Mouse (Mus musculus) hindbrain, embryonic 14.5 days (tissue): ENCODE measurements around the gene Vrk3. TPM values are rescaled to one million over a fixed set of nuclear protein-coding genes. Genes with fewer than 3 reads are reported as not detected.

Experiments used
- ATAC-seq: fragments of 200-750 bp; cut with Nextera tagmentation; 2 replicates; pipeline ENCODE4 v1.8.0; 2017; ENCODE audit warnings: moderate number of reproducible peaks, mild to moderate bottlenecking, moderate TSS enrichment, moderate library complexity; ENCODE audit not compliant: low FRiP score
- DNase-seq: peaks from one replicate; pipeline ENCODE4 v3.0.0-alpha.2; 2015; ENCODE audit warnings: low spot score
- H3K27ac ChIP-seq: fragments of 300-500 bp; sonication (generic); 2 replicates; pipeline ENCODE4 v1.5.1; 2014; ENCODE audit warnings: mild to moderate bottlenecking, moderate library complexity
- H3K27me3 ChIP-seq: fragments of 300-500 bp; sonication (generic); 2 replicates; pipeline ENCODE4 v1.6.1; 2014; ENCODE audit warnings: mild to moderate bottlenecking, low read length, mixed read lengths; ENCODE audit not compliant: control insufficient read depth, insufficient read depth
- H3K36me3 ChIP-seq: fragments of 300-500 bp; sonication (generic); replicated peaks from 2 replicates; pipeline ENCODE4 v1.6.1; 2014; ENCODE audit not compliant: control insufficient read depth, insufficient read depth
- H3K4me1 ChIP-seq: fragments of 300-500 bp; sonication (generic); replicated peaks from 2 replicates; pipeline ENCODE4 v1.6.1; 2014; ENCODE audit warnings: antibody characterized with exemption, low read length, mixed read lengths; ENCODE audit not compliant: control insufficient read depth, insufficient read depth
- H3K4me2 ChIP-seq: fragments of 300-500 bp; sonication (generic); replicated peaks from 2 replicates; pipeline ENCODE4 v1.6.1; 2014; ENCODE audit warnings: mild to moderate bottlenecking, moderate library complexity
- H3K4me3 ChIP-seq: fragments of 300-500 bp; sonication (generic); replicated peaks from 2 replicates; pipeline ENCODE4 v1.5.1; 2014; ENCODE audit warnings: mild to moderate bottlenecking, low read length
- H3K9ac ChIP-seq: fragments of 300-500 bp; sonication (generic); 2 replicates; pipeline ENCODE4 v1.6.1; 2014
- H3K9me3 ChIP-seq: fragments of 300-500 bp; sonication (generic); 2 replicates; pipeline ENCODE4 v1.6.1; 2016; ENCODE audit warnings: low read length; ENCODE audit not compliant: control insufficient read depth
- WGBS: fragments of 180-500 bp; shearing (Covaris S2); extraction: QIAGEN DNeasy Blood & Tissue Kit; methylation state at CpG from one replicate; pipeline ENCODE4 v1.1.7; 2014; 5-methylcytosine and 5-hydroxymethylcytosine counted together
- polyA plus RNA-seq: library from polyadenylated mRNA; unstranded; fragments of >200 nt; fragmentation: Nextera tagmentation; extraction: Ambion mirVana; gene quantifications from 2 replicates; pipeline ENCODE4 v1.2.1, GENCODE M21; 2014

Vrk3 gene
- polyA plus RNA-seq, 1 experiment from 2014 or later: 24.5 TPM

DNA sequence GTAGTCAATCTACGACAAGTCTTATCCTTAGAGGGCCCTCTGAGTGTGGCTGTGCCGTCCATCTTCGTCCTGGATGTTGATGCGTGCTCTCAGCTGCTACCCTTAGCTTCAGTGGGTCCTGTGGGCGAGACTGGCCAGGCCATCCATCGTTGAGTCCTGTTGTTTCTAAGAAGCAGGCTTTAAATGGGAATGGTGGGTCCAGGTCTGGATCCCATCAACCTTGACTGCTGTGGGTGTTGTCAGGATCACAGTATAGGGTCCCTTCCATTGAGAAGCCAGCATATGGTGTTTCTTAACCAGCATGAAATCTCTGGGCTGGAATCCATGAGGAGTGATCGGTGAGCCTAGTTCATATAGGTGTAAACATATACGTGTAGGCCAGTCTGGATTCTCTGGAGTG is 31.9 kb downstream of the Vrk3 start:
- Histone ChIP-seq H3K27ac (no peak overlapping the region), H3K4me1 (no peaks in the 10 kb centered on the region), H3K36me3 (peaks cover 9% of the 10 kb centered on the region; the same call in 1 of the 2 replicates), H3K4me2 (no peak overlapping the region), H3K27me3 (no peaks in the 10 kb centered on the region), H3K9me3 (no peaks in the 10 kb centered on the region), H3K4me3 (no peak overlapping the region), H3K9ac (no peak overlapping the region)
- ATAC-seq: no peak
- DNase-seq: no peak
- WGBS: 91% methylated on average over 8 of the region's 8 CpGs

DNA sequence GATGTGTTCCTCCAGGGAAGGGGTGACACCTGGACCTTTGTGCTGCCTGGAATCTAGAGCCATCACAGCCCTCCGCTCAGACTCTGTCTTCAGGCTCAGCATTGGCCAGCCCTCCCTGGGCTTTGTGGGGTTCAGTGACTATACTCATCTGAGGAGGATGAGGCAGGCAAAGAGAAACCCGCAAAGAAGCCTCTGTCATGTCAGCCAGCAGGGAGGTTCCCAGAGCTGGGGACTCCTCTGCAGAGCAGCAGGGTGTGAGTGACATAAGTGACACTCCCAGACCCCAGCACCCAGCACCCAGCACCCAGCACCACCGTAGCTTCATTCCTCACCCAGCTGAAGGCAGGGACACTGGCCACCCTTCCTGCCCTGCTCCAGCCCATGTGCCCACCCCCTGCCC is 41.3 kb downstream of the Vrk3 start:
- Histone ChIP-seq H3K9me3 (no peaks in the 10 kb centered on the region), H3K4me2 (no peak overlapping the region), H3K9ac (no peak overlapping the region), H3K27ac (no peak overlapping the region), H3K27me3 (no peaks in the 10 kb centered on the region), H3K4me1 (no peaks in the 10 kb centered on the region), H3K4me3 (no peak overlapping the region), H3K36me3 (no peaks in the 10 kb centered on the region)
- no peak for DNase-seq
- no peak for ATAC-seq
- WGBS: 77% methylated on average over 3 of the region's 3 CpGs

GRCm38 (mm10) chr7:44790066-44790465 is 41.9 kb downstream of the Vrk3 start:
- ATAC-seq (no peak), DNase-seq (no peak)
- H3K4me2 ChIP-seq: no peak overlapping the region
- no peak overlapping the region for H3K9ac ChIP-seq
- no peak overlapping the region for H3K4me3 ChIP-seq
- H3K4me1 ChIP-seq: no peaks in the 10 kb centered on the region
- H3K36me3 ChIP-seq: no peaks in the 10 kb centered on the region
- no peak overlapping the region for H3K27ac ChIP-seq
- H3K27me3 ChIP-seq: no peaks in the 10 kb centered on the region
- no peaks in the 10 kb centered on the region for H3K9me3 ChIP-seq
- WGBS: 59% methylated on average over 4 of the region's 4 CpGs

DNA sequence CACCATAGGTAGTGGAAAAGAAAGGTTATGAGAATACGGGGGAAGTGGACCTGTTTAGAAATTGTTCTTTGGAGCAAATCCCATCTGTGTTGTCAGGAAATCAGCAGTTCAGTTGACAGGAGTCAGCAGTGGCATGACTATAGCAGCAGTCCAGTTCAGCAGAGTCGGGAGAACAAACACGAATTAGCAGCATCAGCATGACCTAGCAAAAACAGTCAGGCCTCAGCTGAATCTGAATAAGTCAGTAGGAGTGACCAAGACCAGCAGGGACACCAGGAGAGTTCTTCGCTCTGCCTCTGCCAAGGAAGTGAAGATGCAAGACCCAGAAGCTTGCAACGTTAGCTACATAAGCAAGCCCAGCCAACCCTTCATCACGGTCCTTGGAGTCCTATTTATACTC is 44.6 kb downstream of the Vrk3 start:
- WGBS: 81% methylated on average over 6 of the region's 6 CpGs
- no peak overlapping the region for H3K9ac ChIP-seq
- no peak overlapping the region for H3K27ac ChIP-seq
- no peak overlapping the region for H3K4me3 ChIP-seq
- H3K4me1 ChIP-seq: no peaks in the 10 kb centered on the region
- no peaks in the 10 kb centered on the region for H3K9me3 ChIP-seq
- H3K27me3 ChIP-seq: no peaks in the 10 kb centered on the region
- no peak for DNase-seq
- no peak for ATAC-seq
- H3K4me2 ChIP-seq: no peak overlapping the region
- no peaks in the 10 kb centered on the region for H3K36me3 ChIP-seq

DNA sequence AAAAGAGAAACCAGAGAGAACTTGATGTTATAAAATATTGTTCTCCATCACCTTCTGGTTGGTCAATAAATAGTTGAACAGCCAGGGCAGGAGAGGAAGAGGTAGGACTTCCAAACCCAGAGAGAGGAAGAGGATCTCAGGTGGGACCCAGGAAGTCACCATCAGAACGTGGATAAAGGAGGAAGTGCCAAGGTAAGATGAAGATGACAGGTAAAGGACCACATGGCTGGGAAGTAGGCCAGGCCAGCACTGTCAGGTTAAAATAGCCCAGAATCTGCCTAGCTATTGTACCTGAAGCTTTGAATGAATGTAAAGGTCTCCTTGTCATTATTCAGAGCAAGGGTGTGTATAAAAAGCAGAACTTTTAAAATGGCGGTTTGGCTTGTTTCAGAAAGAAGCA is 60.7 kb downstream of the Vrk3 start:
- Histone ChIP-seq H3K36me3 (no peaks in the 10 kb centered on the region), H3K9ac (no peak overlapping the region), H3K27ac (no peak overlapping the region), H3K4me2 (no peak overlapping the region), H3K27me3 (no peaks in the 10 kb centered on the region), H3K4me1 (no peaks in the 10 kb centered on the region), H3K9me3 (no peaks in the 10 kb centered on the region), H3K4me3 (no peak overlapping the region)
- 92% methylated on average over 2 of the region's 2 CpGs for WGBS
- ATAC-seq: no peak
- no peak for DNase-seq

DNA sequence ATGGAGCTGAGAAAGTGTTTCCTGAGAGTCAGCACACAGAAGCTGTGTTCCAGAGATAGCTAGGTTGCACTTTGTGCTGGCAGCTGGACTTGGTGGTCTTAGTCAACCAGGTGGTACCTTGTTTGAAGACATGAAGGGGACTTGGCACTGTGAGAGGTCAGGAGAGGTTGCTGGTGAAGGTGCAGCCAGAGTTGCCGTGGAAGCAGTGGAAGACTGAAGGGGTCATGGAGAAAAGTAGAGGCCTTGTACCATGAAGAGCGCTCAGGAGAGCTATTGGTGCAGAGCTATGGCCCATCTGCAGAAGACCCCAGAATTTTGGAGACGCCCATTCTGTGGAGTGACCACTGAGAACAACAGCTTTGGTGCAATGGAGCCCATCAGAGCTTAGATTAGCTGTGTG is 61.3 kb downstream of the Vrk3 start:
- Histone ChIP-seq H3K36me3 (no peaks in the 10 kb centered on the region), H3K4me2 (no peak overlapping the region), H3K9ac (no peak overlapping the region), H3K4me3 (no peak overlapping the region), H3K27ac (no peak overlapping the region), H3K9me3 (no peaks in the 10 kb centered on the region), H3K27me3 (no peaks in the 10 kb centered on the region), H3K4me1 (no peaks in the 10 kb centered on the region)
- no peak for DNase-seq
- ATAC-seq: no peak
- 91% methylated on average over 3 of the region's 3 CpGs for WGBS

- Histone ChIP-seq H3K36me3 (no peaks in the 10 kb centered on the region), H3K4me3 (no peak overlapping the region), H3K27ac (no peak overlapping the region), H3K4me2 (no peak overlapping the region), H3K27me3 (no peaks in the 10 kb centered on the region), H3K9ac (no peak overlapping the region), H3K9me3 (no peaks in the 10 kb centered on the region), H3K4me1 (peaks cover 6% of the 10 kb centered on the region)
- ATAC-seq (no peak), DNase-seq (no peak)
- 90% methylated on average over 4 of the region's 4 CpGs for WGBS
Observed at GRCm38 (mm10) chr7:44810365-44810764, 62.2 kb downstream of the Vrk3 start.

DNA sequence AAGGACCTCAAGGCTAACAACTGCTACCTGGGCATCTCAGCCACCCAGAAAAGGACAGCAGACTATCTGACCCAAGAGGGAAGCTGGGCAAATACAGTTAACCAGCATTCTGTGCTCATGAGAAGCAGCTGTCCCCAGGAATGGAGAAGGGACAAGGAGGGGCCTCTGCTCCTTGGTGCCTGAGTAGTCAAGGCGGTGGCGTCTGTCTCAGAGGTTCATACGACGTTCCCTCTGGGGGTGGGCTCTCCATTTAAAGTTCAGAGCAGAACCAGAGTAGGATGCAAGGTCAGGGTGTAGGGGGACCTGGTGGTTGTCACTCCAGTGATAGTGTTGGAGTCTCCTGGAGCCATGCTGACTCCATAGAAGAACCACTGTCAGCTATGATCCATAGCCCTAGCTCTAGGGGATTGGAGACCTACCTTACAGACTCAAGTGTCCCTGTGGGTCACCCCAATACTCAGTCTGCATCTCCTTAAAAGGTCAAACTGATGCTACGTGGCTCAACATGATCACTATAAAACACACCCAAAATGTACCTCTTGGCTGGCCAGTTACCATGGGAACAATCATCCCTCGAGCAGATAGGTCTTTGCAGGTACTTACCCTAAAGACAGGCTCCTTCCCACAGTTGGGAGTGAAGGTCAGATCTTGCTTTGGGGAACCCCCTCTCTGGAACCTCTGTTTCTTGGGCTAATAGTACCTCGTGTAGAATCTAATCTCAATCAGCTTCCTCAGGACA is 62.8 kb downstream of the Vrk3 start:
- Histone ChIP-seq H3K36me3 (no peaks in the 10 kb centered on the region), H3K4me2 (no peak overlapping the region), H3K9me3 (no peaks in the 10 kb centered on the region), H3K27me3 (no peaks in the 10 kb centered on the region), H3K27ac (no peak overlapping the region), H3K9ac (no peak overlapping the region), H3K4me3 (no peak overlapping the region), H3K4me1 (peaks cover 7% of the 10 kb centered on the region)
- WGBS: 91% methylated on average over 7 of the region's 7 CpGs
- no peak for ATAC-seq
- DNase-seq: no peak

- no peaks in the 10 kb centered on the region for H3K36me3 ChIP-seq
- no peak for DNase-seq
- WGBS: 92% methylated on average over 20 of the region's 20 CpGs
- no peaks in the 10 kb centered on the region for H3K27me3 ChIP-seq
- peaks cover 16% of the 10 kb centered on the region for H3K4me1 ChIP-seq
- ATAC-seq: no peak
- H3K4me3 ChIP-seq: no peak overlapping the region
- H3K27ac ChIP-seq: no peak overlapping the region
- no peaks in the 10 kb centered on the region for H3K9me3 ChIP-seq
- no peak overlapping the region for H3K9ac ChIP-seq
- H3K4me2 ChIP-seq: no peak overlapping the region
Observed at GRCm38 (mm10) chr7:44812651-44813325, 64.6 kb downstream of the Vrk3 start.
